Mouse (Mus musculus) liver, adult 2 months (tissue): ENCODE measurements around the gene Ranbp6.
A peak's percentile ranks its signal among the peaks of the same experiment; 100 is the strongest.

Experiments
- CTCF ChIP-seq: fragments of 200-500 bp; IDR thresholded peaks from 2 replicates; pipeline ENCODE4 v1.5.1; 2011; ENCODE audit warnings: low read depth, low read length, control low read depth
- POLR2A ChIP-seq: fragments of 200-500 bp; IDR thresholded peaks from 2 replicates; pipeline ENCODE4 v1.6.1; 2011; ENCODE audit warnings: low read length, control low read depth; ENCODE audit not compliant: insufficient read depth; ENCODE audit errors: extremely low read depth

GRCm38 (mm10) chr19:29805101-29805916 lies 7.5 kb downstream of the Ranbp6 start:
- no peak for TF ChIP-seq CTCF
- TF ChIP-seq POLR2A, result peak; percentile 57; the same call in 1 of the 2 replicates
